Mouse (Mus musculus): ENCODE results near the gene Rab8a.

DNA sequence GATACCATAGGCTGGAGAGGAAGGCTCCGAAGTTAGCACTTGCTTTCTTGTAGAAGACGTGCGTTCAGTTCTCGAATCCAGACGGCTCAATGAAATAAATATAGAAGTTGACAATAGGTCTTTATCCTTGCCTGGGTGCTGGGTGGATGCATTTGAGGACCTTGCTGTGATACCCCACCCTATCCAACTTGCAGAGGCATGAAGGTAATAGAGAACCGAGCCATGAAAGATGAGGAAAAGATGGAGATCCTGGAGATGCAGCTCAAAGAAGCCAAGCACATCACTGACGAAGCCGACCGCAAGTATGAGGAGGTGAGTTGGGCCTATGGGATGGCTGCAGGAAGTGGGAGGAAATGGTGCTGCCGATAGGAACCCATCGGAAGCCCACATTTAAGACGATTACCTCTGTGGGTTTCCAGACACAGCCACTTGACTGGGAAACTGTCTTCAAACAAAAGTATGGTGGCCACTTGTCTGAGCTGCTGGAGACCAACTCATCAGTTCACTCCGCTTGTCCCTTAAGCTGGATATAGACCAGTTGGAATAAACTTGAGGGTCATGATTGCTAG is 17.7 kb upstream of the Rab8a start:
- TF ChIP-seq POLR2A (IDR thresholded peaks at IDR 0.05; ENCODE audit: insufficient read depth, low read depth, low read length) (no peak), CTCF (IDR thresholded peaks at IDR 0.05; ENCODE audit: insufficient read depth, low read depth, low read length) (no peak)

Measured in olfactory bulb, adult 2 months (tissue).